Mouse (Mus musculus) C2C12 (cell line): ENCODE measurements at regions not wholly inside any gene's neighbourhood (a gene's known extent, or its start where the extent isn't known, plus 50 kb on each side); places are given as distances from the start of the nearest gene placed in this dataset.

Source experiments
- CEBPB ChIP-seq: IDR thresholded peaks from one replicate; pipeline ENCODE4 v1.6.1; 2011; ENCODE audit warnings: low read depth, mild to moderate bottlenecking, control low read depth, moderate library complexity
- CTCF ChIP-seq: IDR thresholded peaks from one replicate; pipeline ENCODE4 v1.5.1; 2011; ENCODE audit not compliant: control insufficient read depth, insufficient read depth, insufficient read length
- FOSL1 ChIP-seq: IDR thresholded peaks from one replicate; pipeline ENCODE4 v1.8.0; 2011; ENCODE audit warnings: mild to moderate bottlenecking, low read length; ENCODE audit not compliant: poor library complexity, insufficient read depth, severe bottlenecking
- MAX ChIP-seq: IDR thresholded peaks from one replicate; pipeline ENCODE4 v1.6.1; 2011; ENCODE audit warnings: mild to moderate bottlenecking, control low read depth
- MYOD1 ChIP-seq: IDR thresholded peaks from one replicate; pipeline ENCODE4 v1.6.1; 2011; ENCODE audit warnings: low read depth; ENCODE audit not compliant: control insufficient read depth, insufficient read length
- MYOG ChIP-seq: IDR thresholded peaks from one replicate; pipeline ENCODE4 v1.6.1; 2011; ENCODE audit not compliant: control insufficient read depth, insufficient read length; ENCODE audit errors: extremely low read depth
- USF1 ChIP-seq: IDR thresholded peaks from one replicate; pipeline ENCODE4 v1.6.1; 2011; ENCODE audit warnings: low read depth, mild to moderate bottlenecking, control low read depth, moderate library complexity

GRCm38 (mm10) chr8:87373535-87373934 is 98.9 kb downstream of the Cbln1 start:
- TF ChIP-seq MAX (no peak), CTCF (no peak), MYOG (no peak), FOSL1 (no peak), USF1 (no peak), CEBPB (no peak), MYOD1 (no peak)
